Mouse (Mus musculus): Measurements from ENCODE around the gene Dock9.

Gene Dock9

DNA sequence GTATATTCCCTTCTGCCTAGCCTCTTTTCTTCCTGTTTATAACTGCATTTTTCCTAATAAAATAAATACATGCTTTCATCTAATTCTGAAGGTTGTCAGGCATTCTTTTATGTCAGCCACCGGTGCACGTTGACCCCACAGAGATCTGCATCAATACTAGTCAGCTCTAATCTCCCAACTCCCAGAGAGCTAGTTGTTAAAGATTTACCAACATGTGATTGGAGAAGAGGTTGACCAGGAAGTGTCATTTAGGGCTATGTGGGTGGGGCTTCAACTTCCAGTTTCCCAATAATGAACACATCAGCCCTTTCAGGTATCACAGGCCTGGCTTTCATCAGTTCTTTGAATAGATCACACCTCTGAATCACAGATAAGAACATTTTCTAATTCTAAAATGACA, 288.7 kb downstream of the Dock9 start:
- no peak for DNase-seq (ENCODE audit: low spot score)

DNA sequence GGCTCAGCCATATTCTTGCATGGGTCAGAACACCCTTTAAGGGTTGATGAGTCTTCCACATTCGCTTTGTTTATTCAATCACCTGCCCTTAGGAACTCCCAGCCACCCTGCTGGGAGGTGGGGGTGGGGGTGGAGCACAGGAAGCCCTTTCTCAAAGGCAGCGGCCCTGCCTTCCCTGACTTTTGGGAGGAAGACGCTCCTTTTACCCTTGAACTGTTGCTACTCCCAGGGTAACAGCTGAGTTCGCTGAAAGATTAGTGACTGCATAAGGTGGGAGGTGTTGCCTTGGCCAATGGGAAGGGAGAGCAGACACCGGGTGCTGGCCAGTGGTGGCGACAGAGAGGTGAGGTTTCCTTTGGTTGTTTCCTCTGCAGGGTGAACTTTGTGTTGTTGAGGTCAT, 291.3 kb downstream of the Dock9 start:
- no peak for DNase-seq (ENCODE audit: low spot score)

DNA sequence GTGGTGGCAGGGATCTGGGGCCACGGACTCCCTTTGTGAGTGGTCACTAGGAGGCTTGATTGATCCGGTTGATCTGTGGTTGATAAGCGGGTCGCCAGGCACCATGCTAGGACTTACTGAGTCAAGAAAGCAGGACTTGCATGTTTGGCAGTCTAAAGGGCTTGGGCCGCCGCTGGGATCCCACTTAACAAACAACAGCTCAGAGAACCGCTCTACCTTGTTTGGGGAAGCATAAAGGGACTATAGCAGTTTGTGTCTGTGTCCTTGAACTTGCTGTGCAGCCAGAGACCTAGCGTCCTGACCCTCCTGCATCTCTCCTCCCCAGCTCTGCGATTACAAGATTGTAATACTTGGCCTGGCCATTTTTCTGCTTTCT, 292.2 kb downstream of the Dock9 start:
- DNase-seq (ENCODE audit: low spot score), result no peak

DNA sequence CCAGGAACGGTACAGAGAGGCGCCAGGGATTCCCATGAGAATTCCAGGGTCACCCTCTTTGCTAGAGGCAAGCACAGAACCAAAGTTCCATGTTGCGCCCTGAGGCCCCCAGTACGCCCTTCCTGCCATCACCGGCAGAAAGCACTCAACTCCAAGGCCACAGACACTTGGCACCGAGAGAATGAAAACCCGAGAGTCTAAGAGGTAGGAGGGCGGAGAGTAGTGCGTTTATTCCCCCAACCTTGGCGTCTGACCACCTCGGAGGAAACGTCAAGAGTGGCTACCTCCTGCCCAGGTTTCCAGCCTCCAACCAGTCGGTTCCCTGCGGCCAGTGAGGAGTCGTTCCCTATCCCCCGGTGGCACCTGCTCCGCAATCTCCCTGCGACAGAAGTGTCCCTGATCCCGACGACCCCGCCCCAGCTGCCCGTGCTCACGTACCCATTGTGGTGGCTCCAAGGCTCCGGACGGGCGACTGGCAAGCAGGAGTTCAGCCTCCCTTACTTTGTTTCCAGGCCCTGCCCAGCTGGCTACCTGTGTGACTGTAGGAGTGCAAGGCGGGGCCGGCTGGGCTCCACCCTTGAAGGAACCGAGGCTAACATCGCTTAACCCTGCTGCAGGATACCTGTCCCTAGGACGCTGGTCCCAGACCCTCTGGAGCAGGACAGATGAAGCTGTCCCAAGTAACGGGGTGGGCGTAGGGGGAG, 292.7 kb downstream of the Dock9 start, which contains the start of gene Slc15a1:
Slc15a1 (minus strand) TSS at position 472 of the 704 bp plus-strand sequence.
- no peak for DNase-seq (ENCODE audit: low spot score)

DNA sequence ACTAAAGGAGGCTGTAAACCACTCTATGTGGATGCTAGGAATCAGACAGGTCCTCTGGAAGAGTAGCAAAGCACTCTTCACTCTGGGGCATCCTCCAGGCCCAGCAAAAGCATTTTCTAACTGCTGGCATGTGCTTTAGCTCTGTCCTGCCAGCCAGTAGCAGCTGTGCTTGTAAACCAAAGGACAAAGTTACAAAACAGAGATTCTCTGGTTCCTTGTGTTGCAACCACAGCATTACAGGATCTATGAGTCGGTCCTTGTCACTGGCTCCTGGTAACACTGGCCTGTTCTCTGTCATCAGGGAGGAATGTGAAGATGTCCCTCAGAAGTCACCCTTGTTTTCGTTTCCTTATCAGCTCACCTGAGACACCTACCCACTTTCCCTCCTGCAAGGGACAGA, 297.1 kb downstream of the Dock9 start:
- peak; percentile 69 for DNase-seq (ENCODE audit: low spot score)

DNA sequence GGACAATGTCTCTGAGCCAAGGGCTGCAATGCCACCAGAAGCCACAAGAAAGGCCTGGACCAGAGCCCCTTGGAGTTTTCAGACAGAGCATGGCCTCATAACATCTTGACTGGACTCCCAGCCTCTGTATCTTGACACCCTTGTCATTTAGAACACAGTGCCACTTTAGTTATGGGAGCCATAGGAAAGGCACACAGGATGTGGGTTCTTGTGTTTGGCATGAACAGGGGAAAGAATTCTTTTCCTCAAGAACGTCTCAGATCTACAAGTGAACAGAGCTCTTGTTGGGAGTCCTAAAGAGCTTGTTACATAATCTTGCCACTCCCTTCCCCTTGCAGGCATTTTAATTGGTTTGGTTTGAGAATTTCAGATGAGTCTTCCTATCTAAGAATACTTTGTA, 297.9 kb downstream of the Dock9 start:
- no peak for DNase-seq (ENCODE audit: low spot score)

DNA sequence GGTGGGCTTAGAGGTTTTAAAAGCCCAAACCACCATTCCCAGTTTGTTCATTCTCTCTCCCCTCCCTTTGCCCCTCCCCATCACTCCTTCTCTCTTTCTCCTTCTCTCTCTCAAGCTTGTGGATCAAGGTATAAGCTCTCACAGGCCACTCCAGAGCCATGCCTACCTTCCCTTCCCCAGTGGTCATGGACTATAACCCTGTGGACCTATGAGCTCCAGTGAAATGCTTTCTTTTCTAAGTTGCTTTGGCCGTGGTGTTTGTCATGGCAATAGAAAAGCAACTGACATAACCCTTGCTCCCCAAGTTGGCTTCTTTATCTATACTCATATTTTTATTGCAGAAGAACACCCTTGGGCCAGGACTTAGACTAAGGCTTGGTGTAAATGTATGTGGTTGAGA, 299.8 kb downstream of the Dock9 start:
- DNase-seq (ENCODE audit: low spot score), result no peak

DNA sequence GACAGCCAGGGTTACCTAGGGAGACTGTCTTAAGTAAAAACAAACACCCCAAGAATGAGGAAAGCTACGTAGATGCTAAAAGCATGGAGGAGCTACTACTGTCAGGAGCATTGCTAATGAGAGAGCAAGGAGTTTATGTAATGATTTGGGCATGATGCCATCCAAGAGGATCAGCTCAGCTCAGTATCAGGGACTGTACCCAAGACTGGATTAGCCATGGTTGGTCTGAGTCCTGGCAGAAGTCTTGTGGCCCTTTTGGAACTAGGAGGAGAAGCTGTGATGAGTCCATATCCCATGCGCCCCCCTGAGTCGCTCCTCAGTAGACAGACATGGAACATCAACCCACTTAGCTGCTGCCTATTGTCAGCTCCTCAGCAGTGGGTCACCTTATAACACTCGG, 301.9 kb downstream of the Dock9 start:
- DNase-seq (ENCODE audit: low spot score), result peak; percentile 41

DNA sequence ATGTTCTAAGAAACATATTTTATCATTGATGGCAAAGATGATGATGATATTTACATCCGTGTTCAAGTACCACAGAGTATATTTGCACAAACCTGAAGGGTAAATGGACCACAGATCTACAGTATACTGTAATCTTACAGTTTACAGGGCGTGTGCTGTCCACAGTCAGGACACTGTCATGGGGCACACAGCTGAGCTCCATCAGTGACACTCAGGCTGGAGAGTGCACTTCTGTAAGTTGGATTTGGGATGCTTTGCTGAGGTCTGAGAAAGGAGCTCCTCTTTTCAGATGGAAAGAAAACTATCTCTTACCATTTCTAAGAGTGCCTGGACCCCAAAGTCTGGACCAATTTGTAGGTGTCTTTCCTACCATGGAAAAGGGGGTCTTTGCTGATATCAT, 302.5 kb downstream of the Dock9 start:
- DNase-seq (ENCODE audit: low spot score), result no peak

DNA sequence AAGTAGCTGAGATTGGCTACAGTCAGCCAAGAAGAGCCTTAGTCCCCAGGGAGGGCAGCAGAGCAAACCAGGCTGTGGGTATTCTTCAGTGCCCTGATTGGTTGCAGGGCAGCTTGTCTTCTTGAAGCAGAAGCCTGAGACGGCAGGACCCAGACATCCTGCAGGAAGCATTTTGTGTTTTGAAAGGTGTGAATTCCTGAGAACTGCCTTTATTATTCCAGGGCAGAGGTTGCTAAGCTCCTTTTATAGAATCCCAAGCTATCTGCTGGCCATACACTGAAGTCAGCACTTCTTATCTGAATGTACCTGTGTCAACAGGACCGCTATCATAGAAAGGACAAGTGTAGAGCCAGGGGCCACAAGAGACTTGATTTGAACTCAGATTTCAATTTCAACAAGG, 303.4 kb downstream of the Dock9 start:
- no peak for DNase-seq (ENCODE audit: low spot score)

DNA sequence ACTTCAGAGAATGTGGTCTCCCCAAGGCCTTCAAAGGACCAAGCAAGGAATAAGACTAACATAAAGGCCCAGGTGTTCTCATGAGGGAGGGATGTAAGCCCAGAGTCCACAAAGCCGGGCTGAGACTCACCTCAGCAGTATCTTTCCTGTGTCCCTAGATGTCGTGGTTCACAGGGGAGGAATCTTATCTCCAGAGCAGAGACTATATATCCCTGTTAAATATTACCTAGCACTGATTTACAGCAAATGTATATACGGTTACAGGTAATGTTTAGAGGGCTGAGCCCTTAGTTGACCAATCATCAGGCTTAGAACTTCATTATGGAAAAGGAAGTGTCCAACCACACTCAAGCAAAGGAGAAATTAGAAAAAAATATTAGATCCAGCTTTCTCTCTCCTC, 303.9 kb downstream of the Dock9 start:
- DNase-seq (ENCODE audit: low spot score), result no peak

DNA sequence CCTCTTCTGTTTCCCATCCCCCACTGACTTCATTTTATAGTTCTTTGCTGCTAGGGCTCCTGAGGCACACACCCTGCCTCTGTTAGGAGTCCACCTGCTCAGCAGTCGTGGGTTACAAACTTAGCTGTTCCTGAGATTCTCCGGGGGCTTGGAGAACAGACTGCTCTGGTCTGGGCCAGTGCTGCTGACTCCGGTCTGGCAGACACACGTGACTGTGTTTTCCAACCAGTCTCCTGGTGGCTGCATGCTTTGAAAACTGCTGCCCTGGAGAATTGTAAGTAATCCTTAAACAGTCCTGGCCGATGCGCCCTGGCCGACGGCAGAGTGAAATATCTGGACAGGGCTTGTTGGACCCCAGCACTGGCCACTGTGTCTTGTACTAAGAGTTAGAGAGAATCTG, 305.3 kb downstream of the Dock9 start:
- DNase-seq (ENCODE audit: low spot score), result no peak

Measured in adipocyte (in vitro differentiated cells).